Mouse (Mus musculus) limb, embryonic 10.5 days (tissue): ENCODE results near the gene Chd3. TPM values are rescaled to one million over a fixed set of nuclear protein-coding genes. Genes with fewer than 3 reads are reported as not detected.

Source experiments
- DNase-seq: peaks from one replicate; pipeline ENCODE4 v3.0.0-alpha.2; 2017; ENCODE audit warnings: low spot score
- H3K27ac ChIP-seq: fragments of 300-500 bp; sonication (generic); 2 replicates; pipeline ENCODE4 v1.5.1; 2016; ENCODE audit warnings: mild to moderate bottlenecking
- H3K27me3 ChIP-seq: fragments of 300-500 bp; sonication (generic); 2 replicates; pipeline ENCODE4 v1.6.1; 2016; ENCODE audit warnings: low read depth, mild to moderate bottlenecking; ENCODE audit not compliant: poor library complexity, severe bottlenecking
- H3K36me3 ChIP-seq: fragments of 300-500 bp; sonication (generic); 2 replicates; pipeline ENCODE4 v1.6.1; 2016; ENCODE audit warnings: mild to moderate bottlenecking, moderate library complexity
- H3K4me1 ChIP-seq: fragments of 300-500 bp; sonication (generic); 2 replicates; pipeline ENCODE4 v1.6.1; 2016
- H3K4me3 ChIP-seq: fragments of 300-500 bp; sonication (generic); 2 replicates; pipeline ENCODE4 v1.5.1; 2016; ENCODE audit warnings: mild to moderate bottlenecking, moderate library complexity
- H3K9me3 ChIP-seq: fragments of 300-500 bp; sonication (generic); replicated peaks from 2 replicates; pipeline ENCODE4 v1.6.1; 2016; ENCODE audit warnings: mild to moderate bottlenecking
- WGBS: fragments of 180-500 bp; shearing (Covaris S2); methylation state at CpG from one replicate; pipeline ENCODE4 v1.1.7; 2016; 5-methylcytosine and 5-hydroxymethylcytosine counted together
- polyA plus RNA-seq: library from polyadenylated mRNA; unstranded; fragments of >200 nt; fragmentation: Nextera tagmentation; extraction: Ambion mirVana; gene quantifications from 2 replicates; pipeline ENCODE4 v1.2.1, GENCODE M21; 2016

Chd3 gene
- polyA plus RNA-seq: 35.1 and 70.5 TPM in 2 replicates

DNA sequence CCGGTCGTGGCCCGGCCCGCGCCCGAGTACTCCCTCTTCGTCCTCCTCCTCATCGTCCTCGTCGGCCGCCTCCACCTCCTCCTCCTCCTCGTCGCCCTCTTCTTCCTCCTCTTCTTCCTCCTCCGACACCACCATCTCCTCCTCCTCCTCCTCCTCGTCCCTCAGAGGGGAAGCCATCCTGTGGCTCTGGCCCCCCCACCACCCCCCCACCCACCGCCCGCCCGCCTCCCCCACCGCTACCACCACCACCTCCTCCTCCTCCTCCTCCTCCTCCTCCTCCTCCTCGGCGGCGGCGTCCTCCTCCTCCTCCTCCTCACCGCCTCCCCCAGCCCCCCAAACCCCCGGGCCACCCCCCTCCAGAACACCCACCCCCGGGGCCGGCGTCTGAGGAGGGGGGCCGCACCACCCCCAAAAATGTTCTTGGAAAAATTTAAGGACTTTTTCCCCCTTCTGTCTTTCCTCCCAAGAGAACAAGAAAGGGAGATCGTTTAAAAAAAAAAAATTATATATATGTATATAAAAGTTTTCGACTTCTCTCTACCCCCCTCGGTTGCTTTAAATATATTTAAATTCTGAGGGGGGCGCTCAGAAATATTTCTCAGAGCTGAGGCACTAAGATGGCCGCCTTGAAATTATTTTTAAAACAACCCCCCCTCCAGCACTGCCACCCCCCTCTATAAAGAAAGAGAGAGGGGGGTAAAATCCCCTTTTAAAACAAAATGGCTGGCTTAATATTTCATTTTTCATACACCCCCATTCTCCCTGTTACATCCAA lies at the start of gene Chd3:
TSS of gene Chd3 (minus strand) at position 192 of the 775 bp plus-strand sequence.
- 10% methylated on average over 13 of the region's 34 CpGs for WGBS

DNA sequence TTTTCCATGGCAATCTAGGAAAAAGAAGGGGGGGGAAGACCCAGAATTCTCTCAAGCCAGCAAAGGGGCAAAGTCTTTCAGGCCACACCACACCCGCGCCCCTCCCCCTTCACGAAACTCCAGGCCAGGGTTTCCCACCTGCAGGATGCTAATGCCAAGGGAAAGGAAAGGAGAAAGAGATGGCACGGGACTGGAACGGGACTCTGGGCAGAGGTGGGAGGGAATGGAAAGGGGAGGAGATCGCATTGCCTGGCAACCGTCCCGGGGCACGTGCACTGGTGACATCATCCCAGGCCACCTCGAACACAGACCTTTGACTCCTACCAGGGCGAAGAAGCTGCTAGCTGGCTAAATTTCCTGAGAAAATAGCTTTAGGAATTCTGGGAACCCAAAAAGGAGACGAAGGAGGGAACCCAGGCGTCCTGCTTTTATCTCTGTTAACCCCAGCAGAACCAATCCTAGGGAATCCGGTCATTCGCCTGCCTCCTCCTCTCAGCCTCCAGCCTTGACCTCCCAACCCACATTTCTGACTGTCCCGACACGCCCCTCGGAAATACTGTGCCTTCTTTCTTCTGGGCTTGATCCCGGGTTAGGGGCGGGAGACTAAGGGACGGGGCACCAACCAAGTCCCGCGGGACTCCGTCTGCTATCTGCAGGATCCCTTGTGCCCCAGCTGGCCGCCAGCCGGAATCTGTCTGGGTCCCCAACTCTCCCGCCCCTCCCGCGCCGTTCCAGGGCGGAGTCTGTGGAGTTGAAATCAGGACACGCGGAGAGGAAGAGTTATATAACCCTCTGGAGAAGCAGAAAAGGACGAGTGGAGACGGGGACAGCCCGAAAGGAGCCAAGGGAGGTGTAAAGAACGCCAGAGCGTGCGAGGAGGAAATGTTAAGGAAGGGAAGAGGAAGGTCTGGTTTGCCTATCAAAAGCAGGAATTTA lies 48.5 kb upstream of the Chd3 start:
- H3K27ac ChIP-seq: peak overlapping the region; percentile 100
- no peaks in the 10 kb centered on the region for H3K9me3 ChIP-seq
- under 1% methylated on average over 39 of the region's 39 CpGs for WGBS
- peak; percentile 94 for DNase-seq
- peaks cover 15% of the 10 kb centered on the region for H3K36me3 ChIP-seq
- H3K4me1 ChIP-seq: peaks cover 89% of the 10 kb centered on the region
- H3K27me3 ChIP-seq: peaks cover 22% of the 10 kb centered on the region
- peak overlapping the region; percentile 87 for H3K4me3 ChIP-seq

More for the DNA sequence above, at the start of gene Chd3:
- H3K9me3 ChIP-seq: no peaks in the 10 kb centered on the region
- H3K4me3 ChIP-seq: peak within 1 kb of the TSS; percentile 98
- H3K27me3 ChIP-seq: no peaks in the 10 kb centered on the region
- DNase-seq: no peak
- H3K36me3 ChIP-seq: peaks cover 37% of the 10 kb centered on the region
- H3K27ac ChIP-seq: peak within 1 kb of the TSS; percentile 100
- H3K4me1 ChIP-seq: peaks cover 68% of the 10 kb centered on the region

DNA sequence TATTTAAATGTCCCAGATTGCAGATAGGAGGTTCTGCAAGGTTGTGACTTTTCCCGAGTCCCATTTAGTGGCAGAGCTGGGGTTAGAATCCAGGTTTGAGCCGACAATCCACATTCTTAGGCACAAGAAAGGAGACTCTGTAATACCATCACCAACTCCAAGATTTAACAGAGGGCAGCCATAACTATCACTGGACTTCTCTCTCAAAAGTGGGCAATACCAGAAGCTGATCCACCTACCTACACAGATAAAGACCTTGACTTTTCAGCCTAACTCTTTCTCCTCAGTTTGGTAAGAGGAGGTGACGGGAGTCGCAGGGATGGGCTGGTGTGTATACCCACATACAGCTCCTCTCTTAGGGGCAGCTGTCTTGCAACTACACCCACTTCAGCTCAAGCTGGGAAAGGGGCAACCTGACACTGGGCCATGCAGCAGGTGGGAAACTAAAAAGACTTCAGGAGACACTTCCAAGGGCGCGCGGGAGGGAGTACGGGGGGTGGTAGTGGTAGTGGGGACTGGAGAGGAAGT lies 47.8 kb upstream of the Chd3 start:
- 2% methylated on average over 8 of the region's 8 CpGs for WGBS
- H3K4me1 ChIP-seq: peaks cover 97% of the 10 kb centered on the region
- DNase-seq: no peak

DNA sequence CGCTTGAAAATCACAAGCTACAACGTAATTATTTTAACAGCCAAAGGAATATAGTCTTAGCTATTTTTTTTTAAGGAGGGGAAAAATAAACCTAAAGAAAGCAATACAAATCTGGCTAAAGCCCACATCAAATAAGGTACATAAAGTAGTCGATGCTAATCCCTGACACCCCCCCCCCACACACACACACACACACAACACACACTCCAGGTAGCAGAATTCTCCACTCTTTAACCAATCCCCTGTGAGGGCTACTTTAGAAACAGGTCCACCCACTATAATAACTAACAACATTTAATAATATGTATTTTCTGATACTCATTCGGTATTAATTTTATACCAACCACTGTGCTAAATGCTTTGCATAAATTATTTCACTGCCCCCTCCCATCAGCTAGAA lies 47.3 kb upstream of the Chd3 start:
- peak overlapping the region; percentile 100 for H3K27ac ChIP-seq
- peaks cover 98% of the 10 kb centered on the region for H3K4me1 ChIP-seq
- H3K27me3 ChIP-seq: peaks cover 10% of the 10 kb centered on the region
- WGBS: under 1% methylated on average over 4 of the region's 4 CpGs
- peaks cover 27% of the 10 kb centered on the region for H3K36me3 ChIP-seq
- DNase-seq: no peak
- no peaks in the 10 kb centered on the region for H3K9me3 ChIP-seq
- H3K4me3 ChIP-seq: peak overlapping the region; percentile 87

More for the DNA sequence above, 47.8 kb upstream of the Chd3 start:
- Histone ChIP-seq H3K36me3 (peaks cover 22% of the 10 kb centered on the region), H3K9me3 (no peaks in the 10 kb centered on the region), H3K27me3 (peaks cover 15% of the 10 kb centered on the region), H3K27ac (peak overlapping the region; percentile 100), H3K4me3 (peak overlapping the region; percentile 87)

GRCm38 (mm10) chr11:69415668-69416451 lies 46.7 kb upstream of the Chd3 start:
- DNase-seq: peak; percentile 89
- Histone ChIP-seq H3K27me3 (peaks cover 4% of the 10 kb centered on the region), H3K9me3 (no peaks in the 10 kb centered on the region), H3K4me3 (peak overlapping the region; percentile 87), H3K4me1 (peaks cover 92% of the 10 kb centered on the region), H3K36me3 (peaks cover 27% of the 10 kb centered on the region), H3K27ac (peak overlapping the region; percentile 100)
- under 1% methylated on average over 16 of the region's 25 CpGs for WGBS

DNA sequence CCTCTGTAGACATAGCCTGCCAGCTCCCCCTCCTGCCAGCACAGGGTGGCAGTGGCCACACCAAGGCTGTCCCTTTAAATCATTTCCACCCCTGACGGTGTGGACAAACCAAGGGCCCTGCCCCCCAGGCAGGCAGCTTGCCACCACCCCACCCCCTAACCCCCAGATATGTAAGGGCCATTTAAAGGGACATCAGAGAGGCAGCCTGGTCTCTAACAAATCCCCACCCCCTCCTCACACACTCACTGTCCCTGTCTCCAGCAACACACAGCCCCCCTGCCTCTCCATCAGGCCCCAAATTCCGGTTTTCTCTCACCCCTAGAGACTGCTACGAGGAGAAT lies 46.1 kb upstream of the Chd3 start:
- DNase-seq: no peak
- Histone ChIP-seq H3K4me1 (peaks cover 92% of the 10 kb centered on the region), H3K9me3 (no peaks in the 10 kb centered on the region), H3K4me3 (peak overlapping the region; percentile 87), H3K27ac (peak overlapping the region; percentile 100), H3K27me3 (no peaks in the 10 kb centered on the region), H3K36me3 (peaks cover 27% of the 10 kb centered on the region)
- 0% methylated on average over 3 of the region's 3 CpGs for WGBS

DNA sequence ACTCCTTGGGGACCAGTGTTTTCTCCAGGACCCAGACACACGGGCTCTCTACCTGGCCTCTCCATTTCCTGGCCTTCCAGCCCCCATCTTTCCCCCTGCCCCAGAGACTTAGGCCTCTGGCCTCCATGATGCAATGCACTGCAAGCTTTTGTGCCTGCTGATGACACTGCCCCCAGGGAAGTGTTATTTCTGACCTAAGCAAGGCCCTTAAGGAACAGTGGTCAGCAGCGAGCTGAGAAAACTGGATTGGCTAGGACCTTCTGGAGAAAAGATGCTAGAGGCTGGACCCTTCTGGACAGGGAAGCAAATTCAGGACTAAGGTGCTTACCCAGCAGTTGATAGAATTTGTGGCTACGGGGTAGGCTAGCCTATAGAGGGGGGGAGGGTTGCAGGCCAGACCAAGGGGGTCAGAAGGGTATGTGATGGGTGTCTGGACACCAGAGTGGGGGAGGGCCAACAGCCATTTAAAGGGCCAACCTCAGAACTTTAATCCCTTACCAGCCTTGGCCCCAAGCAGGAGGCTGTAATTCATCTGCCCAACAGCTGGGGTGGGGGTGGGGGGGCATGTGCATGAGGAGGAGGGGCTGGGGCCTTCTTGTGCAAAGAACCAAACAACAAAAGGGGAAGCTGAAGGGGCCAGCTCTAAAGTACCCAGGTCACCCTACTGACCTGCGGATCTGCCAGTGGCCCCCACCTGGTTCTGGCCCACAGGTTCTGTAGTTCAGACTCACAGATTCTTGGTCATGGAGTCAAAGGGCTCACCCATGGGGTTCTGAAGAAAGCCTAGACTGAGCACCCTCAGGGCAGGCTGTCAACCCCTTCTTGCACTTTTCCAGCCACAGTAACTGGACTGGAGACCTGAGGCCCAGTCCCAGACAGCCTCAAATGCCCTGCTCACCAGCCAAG lies 45.5 kb upstream of the Chd3 start:
- Histone ChIP-seq H3K36me3 (peaks cover 27% of the 10 kb centered on the region), H3K4me3 (peak overlapping the region; percentile 87), H3K9me3 (no peaks in the 10 kb centered on the region), H3K4me1 (peaks cover 90% of the 10 kb centered on the region), H3K27ac (peak overlapping the region; percentile 100), H3K27me3 (no peaks in the 10 kb centered on the region)
- WGBS: 5% methylated on average over 4 of the region's 4 CpGs
- peak; percentile 72 for DNase-seq

- peaks cover 88% of the 10 kb centered on the region for H3K4me1 ChIP-seq
- no peaks in the 10 kb centered on the region for H3K9me3 ChIP-seq
- H3K27me3 ChIP-seq: no peaks in the 10 kb centered on the region
- H3K27ac ChIP-seq: peak within 1 kb of the TSS; percentile 100
- WGBS: 42% methylated on average over 12 of the region's 12 CpGs
- DNase-seq: peak; percentile 56
- H3K36me3 ChIP-seq: peaks cover 27% of the 10 kb centered on the region
- peak within 1 kb of the TSS; percentile 87 for H3K4me3 ChIP-seq
Measured at GRCm38 (mm10) chr11:69413221-69414181, 44.3 kb upstream of the Chd3 start, which contains the start of gene Kdm6b. TSS of gene Kdm6b (minus strand) at chr11:69413675.

GRCm38 (mm10) chr11:69412548-69412947 lies 43.3 kb upstream of the Chd3 start:
- peaks cover 36% of the 10 kb centered on the region for H3K36me3 ChIP-seq
- 69% methylated on average over 7 of the region's 7 CpGs for WGBS
- peaks cover 88% of the 10 kb centered on the region for H3K4me1 ChIP-seq
- no peak for DNase-seq
- H3K9me3 ChIP-seq: no peaks in the 10 kb centered on the region
- H3K27ac ChIP-seq: peak overlapping the region; percentile 100; the same call in 1 of the 2 replicates
- H3K27me3 ChIP-seq: no peaks in the 10 kb centered on the region
- H3K4me3 ChIP-seq: peak overlapping the region; percentile 87

DNA sequence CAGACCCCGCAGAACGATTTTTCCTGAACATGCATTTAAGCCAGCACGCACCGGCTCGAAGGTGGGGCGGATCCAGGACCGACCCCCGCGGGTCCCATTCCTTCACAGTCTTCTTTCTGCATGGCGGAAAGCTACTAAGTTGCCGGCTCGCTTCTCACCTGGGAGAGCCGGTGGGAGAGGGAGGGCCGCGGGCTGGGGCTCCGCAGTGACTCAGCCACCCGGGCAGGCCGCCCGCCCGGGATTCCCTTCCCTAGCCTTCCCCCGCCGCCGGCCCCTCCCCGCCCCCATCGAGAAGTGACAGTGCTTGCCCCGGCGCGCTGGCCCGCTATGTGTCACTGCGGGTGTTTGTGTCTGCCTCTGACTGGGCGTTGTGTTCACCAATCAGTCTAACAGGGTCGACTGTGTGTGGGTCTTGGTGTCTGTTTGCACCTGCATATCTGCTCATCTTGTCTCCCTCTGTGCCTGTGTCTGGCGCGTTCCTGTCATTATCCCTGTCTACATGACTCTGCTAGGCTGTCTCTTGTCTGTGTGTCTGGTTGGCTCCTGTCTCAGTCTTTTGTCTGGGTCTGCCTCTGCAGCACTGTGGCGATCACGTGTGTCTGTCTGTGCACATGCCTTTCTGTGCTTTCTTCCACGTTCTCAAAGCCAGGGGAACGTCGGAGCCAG lies 42.5 kb upstream of the Chd3 start:
- Histone ChIP-seq H3K27me3 (no peaks in the 10 kb centered on the region), H3K4me3 (peak overlapping the region; percentile 87), H3K9me3 (no peaks in the 10 kb centered on the region), H3K27ac (peak overlapping the region; percentile 89), H3K36me3 (peaks cover 45% of the 10 kb centered on the region), H3K4me1 (peaks cover 83% of the 10 kb centered on the region)
- DNase-seq: peak; percentile 72
- WGBS: 1% methylated on average over 39 of the region's 39 CpGs
